Mouse (Mus musculus): ENCODE measurements at regions not wholly inside any gene's neighbourhood (a gene's known extent, or its start where the extent isn't known, plus 50 kb on each side); places are given as distances from the start of the nearest gene placed in this dataset.
A peak's percentile ranks its signal among the peaks of the same experiment; 100 is the strongest.

- Histone ChIP-seq H3K27ac (ENCODE audit: insufficient read depth, low read length) (no peak overlapping the region), H3K4me1 (ENCODE audit: control insufficient read depth, insufficient read depth, low read length) (no peaks in the 10 kb centered on the region), H3K4me3 (ENCODE audit: insufficient read depth, low read length) (no peak overlapping the region)
- TF ChIP-seq CTCF (IDR thresholded peaks at IDR 0.05; ENCODE audit: borderline replicate concordance, insufficient read depth, low read length) (no peak), POLR2A (IDR thresholded peaks at IDR 0.05; ENCODE audit: low read depth, low read length) (no peak)
Measured at GRCm38 (mm10) chr12:47466740-47467139, 648.0 kb upstream of the Nova1 start.

GRCm38 (mm10) chr12:47465924-47466323 lies 647.2 kb upstream of the Nova1 start:
- H3K4me3 ChIP-seq (ENCODE audit: insufficient read depth, low read length) = no peak overlapping the region
- TF ChIP-seq POLR2A (IDR thresholded peaks at IDR 0.05; ENCODE audit: low read depth, low read length) (no peak), CTCF (IDR thresholded peaks at IDR 0.05; ENCODE audit: borderline replicate concordance, insufficient read depth, low read length) (no peak)
- no peaks in the 10 kb centered on the region for H3K4me1 ChIP-seq (ENCODE audit: control insufficient read depth, insufficient read depth, low read length)
- H3K27ac ChIP-seq (ENCODE audit: insufficient read depth, low read length) = no peak overlapping the region

GRCm38 (mm10) chr12:47431669-47432068 lies 612.9 kb upstream of the Nova1 start:
- TF ChIP-seq CTCF (IDR thresholded peaks at IDR 0.05; ENCODE audit: borderline replicate concordance, insufficient read depth, low read length) (no peak), POLR2A (IDR thresholded peaks at IDR 0.05; ENCODE audit: low read depth, low read length) (no peak)
- H3K27ac ChIP-seq (ENCODE audit: insufficient read depth, low read length) = no peak overlapping the region
- H3K4me1 ChIP-seq (ENCODE audit: control insufficient read depth, insufficient read depth, low read length) = no peaks in the 10 kb centered on the region
- H3K4me3 ChIP-seq (ENCODE audit: insufficient read depth, low read length) = no peak overlapping the region

- TF ChIP-seq POLR2A (IDR thresholded peaks at IDR 0.05; ENCODE audit: low read depth, low read length) (no peak), CTCF (IDR thresholded peaks at IDR 0.05; ENCODE audit: borderline replicate concordance, insufficient read depth, low read length) (no peak)
- Histone ChIP-seq H3K4me1 (ENCODE audit: control insufficient read depth, insufficient read depth, low read length) (no peaks in the 10 kb centered on the region), H3K4me3 (ENCODE audit: insufficient read depth, low read length) (no peak overlapping the region), H3K27ac (ENCODE audit: insufficient read depth, low read length) (no peak overlapping the region)
Measured at GRCm38 (mm10) chr12:47412251-47412650, 593.5 kb upstream of the Nova1 start.

- Histone ChIP-seq H3K27ac (ENCODE audit: insufficient read depth, low read length) (no peak overlapping the region), H3K4me3 (ENCODE audit: insufficient read depth, low read length) (no peak overlapping the region), H3K4me1 (ENCODE audit: control insufficient read depth, insufficient read depth, low read length) (no peaks in the 10 kb centered on the region)
- TF ChIP-seq CTCF (IDR thresholded peaks at IDR 0.05; ENCODE audit: borderline replicate concordance, insufficient read depth, low read length) (no peak), POLR2A (IDR thresholded peaks at IDR 0.05; ENCODE audit: low read depth, low read length) (no peak)
Measured at GRCm38 (mm10) chr12:47406563-47406962, 587.8 kb upstream of the Nova1 start.

- Histone ChIP-seq H3K4me1 (ENCODE audit: control insufficient read depth, insufficient read depth, low read length) (no peaks in the 10 kb centered on the region), H3K27ac (ENCODE audit: insufficient read depth, low read length) (no peak overlapping the region), H3K4me3 (ENCODE audit: insufficient read depth, low read length) (no peak overlapping the region)
- TF ChIP-seq CTCF (IDR thresholded peaks at IDR 0.05; ENCODE audit: borderline replicate concordance, insufficient read depth, low read length) (no peak), POLR2A (IDR thresholded peaks at IDR 0.05; ENCODE audit: low read depth, low read length) (no peak)
Measured at GRCm38 (mm10) chr12:47406131-47406530, 587.4 kb upstream of the Nova1 start.

GRCm38 (mm10) chr12:47383225-47383624 lies 564.5 kb upstream of the Nova1 start:
- no peak for TF ChIP-seq POLR2A (IDR thresholded peaks at IDR 0.05; ENCODE audit: low read depth, low read length)
- TF ChIP-seq CTCF (IDR thresholded peaks at IDR 0.05; ENCODE audit: borderline replicate concordance, insufficient read depth, low read length) = no peak
- H3K4me3 ChIP-seq (ENCODE audit: insufficient read depth, low read length) = no peak overlapping the region
- no peak overlapping the region for H3K27ac ChIP-seq (ENCODE audit: insufficient read depth, low read length)
- no peaks in the 10 kb centered on the region for H3K4me1 ChIP-seq (ENCODE audit: control insufficient read depth, insufficient read depth, low read length)

GRCm38 (mm10) chr12:47353269-47353668 lies 534.5 kb upstream of the Nova1 start:
- no peak overlapping the region for H3K27ac ChIP-seq (ENCODE audit: insufficient read depth, low read length)
- no peak overlapping the region for H3K4me3 ChIP-seq (ENCODE audit: insufficient read depth, low read length)
- TF ChIP-seq POLR2A (IDR thresholded peaks at IDR 0.05; ENCODE audit: low read depth, low read length) (no peak), CTCF (IDR thresholded peaks at IDR 0.05; ENCODE audit: borderline replicate concordance, insufficient read depth, low read length) (no peak)
- no peaks in the 10 kb centered on the region for H3K4me1 ChIP-seq (ENCODE audit: control insufficient read depth, insufficient read depth, low read length)

- Histone ChIP-seq H3K4me3 (ENCODE audit: insufficient read depth, low read length) (no peak overlapping the region), H3K4me1 (ENCODE audit: control insufficient read depth, insufficient read depth, low read length) (no peaks in the 10 kb centered on the region), H3K27ac (ENCODE audit: insufficient read depth, low read length) (no peak overlapping the region)
- TF ChIP-seq POLR2A (IDR thresholded peaks at IDR 0.05; ENCODE audit: low read depth, low read length) = no peak
Measured at GRCm38 (mm10) chr12:47351229-47351628, 532.5 kb upstream of the Nova1 start.

- Histone ChIP-seq H3K27ac (ENCODE audit: insufficient read depth, low read length) (no peak overlapping the region), H3K4me1 (ENCODE audit: control insufficient read depth, insufficient read depth, low read length) (no peaks in the 10 kb centered on the region), H3K4me3 (ENCODE audit: insufficient read depth, low read length) (no peak overlapping the region)
- TF ChIP-seq POLR2A (IDR thresholded peaks at IDR 0.05; ENCODE audit: low read depth, low read length) (no peak), CTCF (IDR thresholded peaks at IDR 0.05; ENCODE audit: borderline replicate concordance, insufficient read depth, low read length) (peak; percentile 31; the same call in 1 of the 2 replicates)
Measured at GRCm38 (mm10) chr12:47313413-47313812, 494.7 kb upstream of the Nova1 start.

GRCm38 (mm10) chr12:47275904-47276303 lies 457.2 kb upstream of the Nova1 start:
- TF ChIP-seq CTCF (IDR thresholded peaks at IDR 0.05; ENCODE audit: borderline replicate concordance, insufficient read depth, low read length) (no peak), POLR2A (IDR thresholded peaks at IDR 0.05; ENCODE audit: low read depth, low read length) (no peak)
- Histone ChIP-seq H3K4me1 (ENCODE audit: control insufficient read depth, insufficient read depth, low read length) (no peaks in the 10 kb centered on the region), H3K27ac (ENCODE audit: insufficient read depth, low read length) (no peak overlapping the region), H3K4me3 (ENCODE audit: insufficient read depth, low read length) (no peak overlapping the region)
